Comparison of ENCODE assay signal across 11 mouse cellular contexts in genomic region chr3:62348514-62349217, GRCm38 (mm10).
"Had no signal": no experiment of that assay in that cellular context is flagged by ENCODE, and none has a peak within 500 bp of the region (broad histone marks: within the 10 kb centered on the region; RNA-seq: fewer than 3 reads in every experiment).

No protein-coding gene starts in this region.

- H3K4me1 ChIP-seq: limb, embryonic 12.5 days; midbrain, embryonic 10.5 days; midbrain, embryonic 15.5 days; neural tube, embryonic 12.5 days had no signal

- H3K36me3 ChIP-seq: limb, embryonic 12.5 days; midbrain, embryonic 15.5 days; neural tube, embryonic 12.5 days had no signal

- H3K4me3 ChIP-seq: limb, embryonic 12.5 days; midbrain, embryonic 10.5 days; midbrain, embryonic 15.5 days; neural tube, embryonic 12.5 days had no signal

- H3K9me3 ChIP-seq: limb, embryonic 12.5 days; midbrain, embryonic 10.5 days; midbrain, embryonic 15.5 days; neural tube, embryonic 12.5 days had no signal

- H3K27ac ChIP-seq: limb, embryonic 12.5 days; midbrain, embryonic 10.5 days; midbrain, embryonic 15.5 days; neural tube, embryonic 12.5 days had no signal

- H3K9ac ChIP-seq: limb, embryonic 12.5 days; midbrain, embryonic 15.5 days; neural tube, embryonic 12.5 days had no signal

- ATAC-seq: inflammation-experienced regulatory T-cells, adult 6 months; midbrain, embryonic 15.5 days had no signal

- H3K27me3 ChIP-seq: limb, embryonic 12.5 days; midbrain, embryonic 15.5 days; neural tube, embryonic 12.5 days had no signal

- DNase-seq: kidney, adult 8-10 months; kidney, postnatal 25 days; retina, postnatal 1 day; right cerebral cortex, postnatal 14 days; thymus, postnatal 36 days had no signal

- H3K4me2 ChIP-seq: limb, embryonic 12.5 days; liver, embryonic 11.5 days; midbrain, embryonic 15.5 days; neural tube, embryonic 12.5 days had no signal
